Mouse (Mus musculus): ENCODE measurements around the gene Fundc2.

The Fundc2 gene

DNA sequence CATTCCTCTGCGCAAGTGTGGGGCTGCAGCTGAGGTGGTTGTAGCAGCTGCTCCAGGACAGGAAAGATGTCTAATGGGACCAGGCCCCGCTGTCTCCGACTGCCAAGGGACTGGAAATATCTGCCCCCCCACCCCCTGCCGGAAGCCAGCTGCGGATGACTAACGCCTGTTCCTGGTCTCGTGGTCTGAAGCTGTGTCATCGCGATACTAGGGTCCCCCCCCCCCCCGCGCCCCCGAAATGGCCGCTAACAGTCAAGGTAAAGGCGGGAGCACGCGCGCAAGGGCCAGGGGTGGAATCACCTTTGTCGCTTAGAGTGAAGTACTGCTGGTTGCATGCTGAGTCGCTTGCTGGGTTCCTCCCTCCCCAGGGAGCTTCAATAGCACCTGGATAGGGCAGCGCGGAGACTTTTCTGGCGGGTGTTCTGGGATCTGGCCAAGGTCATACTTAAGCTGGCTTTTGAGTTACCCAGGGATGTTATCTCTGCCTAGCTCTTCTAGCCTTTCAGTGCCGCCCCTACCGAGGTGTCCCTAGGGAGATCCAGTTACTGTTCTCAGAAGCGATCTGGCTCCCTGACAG is at the start of gene Fundc2, which contains the start of gene F8:
Gene Fundc2 (plus strand): TSS at position 205 of the 577 bp plus-strand sequence.
Gene F8 (minus strand): TSS at position 421 of the 577 bp plus-strand sequence.
- peak; percentile 61 for DNase-seq (ENCODE audit: low spot score)

- DNase-seq (ENCODE audit: low spot score) = no peak
Measured at GRCm38 (mm10) chrX:75370197-75370596, 12.0 kb upstream of the Fundc2 start.

DNA sequence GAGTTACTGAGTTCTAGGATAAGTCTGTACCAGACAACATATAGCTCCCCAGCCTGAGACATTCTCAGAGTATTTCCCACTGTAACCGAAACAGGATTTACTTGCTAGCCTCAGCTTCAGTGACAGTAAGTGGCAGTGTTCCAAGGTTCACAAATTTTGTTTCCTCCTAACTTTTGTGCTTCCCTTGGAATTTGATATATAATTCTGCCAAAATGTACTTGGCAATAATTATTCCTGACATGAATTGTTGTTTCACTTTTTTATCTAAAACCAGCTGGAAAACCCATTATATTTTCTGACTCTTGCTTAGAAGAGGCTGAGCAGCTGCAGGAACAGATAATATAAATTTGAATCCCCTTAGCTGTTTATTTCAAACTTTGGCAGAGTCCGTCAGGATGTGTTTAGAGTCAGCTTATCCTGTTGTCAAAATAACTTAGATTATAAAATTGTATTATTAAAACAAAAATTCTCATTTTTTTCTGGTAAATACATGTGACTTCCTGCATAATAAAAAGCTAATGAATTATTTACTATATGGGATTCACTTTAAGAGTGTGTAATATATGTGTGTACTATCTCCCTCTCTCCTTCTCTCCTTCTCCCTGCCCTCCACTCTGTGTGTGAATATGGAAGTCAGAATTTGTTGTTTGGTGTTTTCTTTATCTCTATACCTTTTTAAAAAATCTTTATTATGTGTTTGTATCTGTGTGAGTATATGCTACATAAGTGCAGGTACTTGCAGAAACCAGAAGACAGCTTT is 9.4 kb upstream of the Fundc2 start:
- DNase-seq (ENCODE audit: low spot score) = peak; percentile 7

DNA sequence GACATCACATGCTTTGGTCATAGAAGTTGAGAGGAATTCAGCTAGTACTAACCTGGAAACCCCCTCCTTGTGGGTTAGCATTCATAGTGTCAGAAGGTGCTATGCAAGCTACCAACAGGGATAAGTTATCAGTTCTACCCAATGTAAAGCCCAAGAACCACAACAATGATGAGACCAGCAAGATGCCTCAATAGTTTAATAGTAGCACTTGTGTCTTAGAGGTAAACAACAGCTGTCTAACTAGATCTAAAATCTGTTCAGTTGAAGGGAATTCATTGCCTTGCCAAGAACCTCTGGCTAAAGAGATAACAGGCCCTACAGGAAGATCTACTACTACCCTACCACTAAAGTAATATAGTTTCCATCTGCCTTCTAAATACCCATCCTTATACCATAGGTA is 5.4 kb upstream of the Fundc2 start:
- DNase-seq (ENCODE audit: low spot score) = no peak

DNA sequence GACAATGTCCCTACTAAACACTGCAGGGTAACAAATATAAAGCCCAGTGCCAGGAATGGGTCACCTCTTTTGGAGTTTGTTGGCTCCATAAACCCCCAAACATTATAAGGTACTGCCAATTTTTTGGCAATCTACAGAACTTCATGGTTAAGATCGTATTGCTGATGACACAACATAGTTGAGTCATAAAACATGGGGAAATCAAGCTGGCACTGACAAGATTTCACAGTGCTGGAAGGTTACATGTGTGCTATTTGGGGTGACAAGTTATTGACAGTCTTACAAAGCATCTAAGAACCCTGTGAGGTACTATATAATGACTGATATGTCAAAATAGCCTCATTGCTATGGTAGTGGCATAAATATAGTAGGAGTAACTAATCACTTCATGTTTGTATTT is 1.0 kb upstream of the Fundc2 start:
- DNase-seq (ENCODE audit: low spot score) = no peak

GRCm38 (mm10) chrX:75381699-75382098 is 500 bp upstream of the Fundc2 start:
- no peak for DNase-seq (ENCODE audit: low spot score)

DNA sequence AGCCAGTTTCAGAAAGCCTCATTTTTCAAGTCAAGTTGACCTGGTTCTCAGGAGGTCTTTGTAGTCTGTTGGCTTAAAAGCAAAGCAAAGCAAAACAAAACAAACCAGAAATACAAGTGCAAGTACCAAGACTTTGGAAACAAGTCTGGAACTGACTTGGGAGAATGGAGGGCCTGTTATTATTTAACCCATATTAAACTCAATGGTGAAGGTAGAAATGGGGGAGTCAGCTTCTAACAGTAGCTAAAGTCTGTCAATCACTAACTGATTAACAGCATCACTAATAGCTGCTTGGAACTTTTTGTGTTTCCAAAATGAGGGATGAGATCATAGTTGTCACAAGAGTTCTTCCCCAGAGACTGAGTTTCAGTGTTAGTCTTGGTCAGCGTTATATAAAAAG is 17.3 kb downstream of the Fundc2 start:
- no peak for DNase-seq (ENCODE audit: low spot score)

GRCm38 (mm10) chrX:75402668-75403067 is 20.5 kb downstream of the Fundc2 start:
- DNase-seq (ENCODE audit: low spot score) = peak; percentile 35

- DNase-seq (ENCODE audit: low spot score) = no peak
Measured at GRCm38 (mm10) chrX:75403350-75403749, 21.2 kb downstream of the Fundc2 start.

DNA sequence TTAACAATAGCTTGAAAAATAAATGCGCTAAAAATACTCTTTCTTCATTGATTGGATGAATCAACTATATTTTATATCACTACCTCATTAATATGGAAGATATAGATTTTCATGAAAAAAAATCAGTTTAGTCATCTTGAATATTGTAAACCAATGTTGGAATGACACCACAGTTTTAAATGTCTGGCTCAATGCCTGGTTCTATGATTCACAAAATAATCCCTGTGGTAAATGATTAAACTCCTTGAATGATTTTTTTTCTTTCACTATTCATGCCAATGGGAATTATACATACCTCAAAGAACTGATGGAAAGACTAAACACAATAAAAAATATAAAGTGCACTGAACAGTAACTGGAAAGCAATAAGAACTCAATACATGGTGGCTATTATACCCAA is 27.5 kb downstream of the Fundc2 start:
- no peak for DNase-seq (ENCODE audit: low spot score)

- DNase-seq (ENCODE audit: low spot score) = peak; percentile 91
Measured at GRCm38 (mm10) chrX:75415936-75416785, 34.0 kb downstream of the Fundc2 start, which contains the start of the genes Cmc4, Mtcp1 and Brcc3. TSS of gene Cmc4 (minus strand) at chrX:75416584. TSS of gene Mtcp1 (minus strand) at chrX:75416588. TSS of gene Brcc3 (plus strand) at chrX:75416628.
